Mouse (Mus musculus) layer of hippocampus, postnatal 14 days (tissue): ENCODE data around the gene Gdf1. TPM values are rescaled to one million over a fixed set of nuclear protein-coding genes. Genes with fewer than 3 reads are reported as not detected.

Experiments used
- DNase-seq, 2 experiments: peaks; one replicate each; pipeline ENCODE4 v3.0.0; 2021 to 2022; ENCODE audit warnings: low spot score in 2 of 2, mixed read lengths in 1 of 2
- long read RNA-seq, 2 experiments: library from polyadenylated mRNA; stranded (forward); transcript quantifications; one replicate each; pipeline ENCODE4 v2.0.0; 2021
- total RNA-seq, 2 experiments: library from RNA; stranded (reverse); gene quantifications; 2 replicates each; pipeline ENCODE4 v1.2.3; 2021

The Gdf1 gene
- total RNA-seq = 10 to 100 TPM; 11.2 to 22.7 TPM
- long read RNA-seq, experiment 1, transcript Gdf1-201 (2 exons, 1,349 nt) = major isoform, 6 of 21 reads
- long read RNA-seq, experiment 1, partial matches to known transcripts = 0 of 21 reads
- long read RNA-seq, experiment 1, other reads (novel, unspliced or antisense) = 15 of 21 reads
- long read RNA-seq, experiment 2, transcript Gdf1-201 (2 exons, 1,349 nt) = major isoform, 13 of 13 reads
- long read RNA-seq, experiment 2, partial matches to known transcripts = 0 of 13 reads
- long read RNA-seq, experiment 2, other reads (novel, unspliced or antisense) = 0 of 13 reads

- peak in 1 of 2 experiments; percentile 16 for DNase-seq
Measured at GRCm38 (mm10) chr8:70329124-70329834, at the start of gene Gdf1. Gdf1 (plus strand) TSS chr8:70329817.

GRCm38 (mm10) chr8:70281001-70281400 lies 48.6 kb upstream of the Gdf1 start:
- peak in 1 of 2 experiments; percentile 44 for DNase-seq

GRCm38 (mm10) chr8:70282603-70283135 lies 46.9 kb upstream of the Gdf1 start, which contains the start of gene Homer3:
Homer3 (plus strand) TSS chr8:70282827.
- peak; percentile 79 to 81 for DNase-seq

DNA sequence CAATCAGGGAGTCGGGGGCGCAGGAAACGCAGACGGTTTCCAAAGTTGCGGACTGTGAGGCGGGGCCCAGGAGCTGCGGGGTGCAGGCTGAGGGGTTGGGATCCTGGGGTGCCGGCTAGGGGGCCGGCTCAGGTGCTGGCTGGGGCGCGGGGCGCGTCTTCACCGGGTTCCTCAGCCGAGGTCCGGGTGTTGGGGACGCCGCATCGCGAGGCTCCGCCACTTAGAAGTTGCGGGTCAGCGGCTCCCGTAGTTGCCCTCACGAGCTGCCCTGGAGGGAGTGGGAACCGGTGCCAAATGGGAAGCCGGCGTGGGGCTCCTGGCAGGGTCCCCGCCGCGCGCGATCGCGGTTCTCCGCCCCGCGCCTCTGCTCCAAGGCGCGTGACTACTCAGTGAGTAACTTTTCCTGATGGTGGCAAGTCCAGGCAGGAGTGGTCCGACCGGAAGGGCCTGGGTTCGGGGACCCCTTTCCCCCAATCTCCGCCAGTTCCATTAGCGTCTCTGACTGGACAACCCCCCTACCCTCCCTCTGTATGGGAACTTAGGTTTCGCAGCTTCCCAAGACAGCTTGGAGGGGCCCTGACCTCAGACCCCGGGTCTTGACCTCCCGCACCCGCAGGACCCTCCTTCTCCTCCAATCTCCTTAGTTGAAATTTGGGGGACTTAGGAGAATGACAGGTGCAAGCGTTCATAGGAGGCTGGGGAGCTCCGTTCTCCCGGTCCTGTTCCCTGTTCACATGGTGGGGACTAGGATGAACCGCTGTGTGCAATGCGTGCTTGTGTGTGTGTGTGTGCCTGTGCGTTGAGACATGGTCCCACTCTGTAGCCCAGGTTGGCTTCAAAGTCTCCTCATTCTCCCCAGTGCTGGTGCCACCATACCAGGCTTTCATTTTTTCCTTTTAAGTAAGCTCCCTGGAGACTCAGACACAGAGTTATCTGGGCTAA lies 46.2 kb upstream of the Gdf1 start:
- no peak for DNase-seq

- no peak for DNase-seq
Measured at GRCm38 (mm10) chr8:70284421-70284820, 45.2 kb upstream of the Gdf1 start.

- DNase-seq = no peak
Measured at GRCm38 (mm10) chr8:70285304-70285703, 44.3 kb upstream of the Gdf1 start.

DNA sequence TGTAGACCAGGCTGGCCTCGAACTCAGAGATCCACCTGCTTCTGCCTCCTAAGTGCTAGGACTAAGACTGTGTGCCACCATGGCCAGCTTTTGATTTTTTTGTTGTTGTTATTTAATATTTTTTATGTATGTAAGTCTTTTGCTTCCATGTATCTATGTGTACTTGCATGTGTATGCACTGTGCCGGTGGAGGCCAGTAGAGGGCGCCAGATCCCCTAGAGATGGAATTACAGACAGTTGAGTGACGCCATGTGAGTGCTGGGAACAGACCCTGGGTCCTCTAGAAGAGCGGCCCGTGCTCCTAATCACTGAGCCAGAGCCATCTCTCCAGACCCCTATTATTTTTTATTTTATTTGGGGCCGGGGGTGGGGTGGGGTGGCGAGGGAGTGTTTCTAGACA lies 42.9 kb upstream of the Gdf1 start:
- DNase-seq = no peak

- peak; percentile 55 to 75 for DNase-seq
Measured at GRCm38 (mm10) chr8:70293988-70294405, 35.6 kb upstream of the Gdf1 start.

DNA sequence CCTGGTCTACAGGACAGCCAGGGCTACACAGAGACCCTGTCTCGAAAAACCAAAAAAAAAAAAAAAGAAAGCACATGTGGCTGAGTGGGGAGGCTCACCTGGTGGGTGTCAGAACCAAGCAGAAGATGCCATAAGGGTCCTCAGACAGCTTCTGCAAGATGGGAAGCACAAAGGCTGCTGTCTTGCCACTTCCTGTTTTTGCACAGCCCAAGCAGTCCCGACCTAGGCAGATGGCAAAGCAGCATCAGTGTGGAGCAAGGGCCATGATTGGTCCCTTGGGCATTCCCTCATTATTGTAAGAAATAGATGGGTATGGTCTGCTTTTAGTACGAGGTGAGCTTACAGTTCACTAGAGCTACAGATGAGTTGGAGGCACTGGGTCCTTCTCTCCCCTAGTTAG lies 28.7 kb upstream of the Gdf1 start:
- DNase-seq = no peak

DNA sequence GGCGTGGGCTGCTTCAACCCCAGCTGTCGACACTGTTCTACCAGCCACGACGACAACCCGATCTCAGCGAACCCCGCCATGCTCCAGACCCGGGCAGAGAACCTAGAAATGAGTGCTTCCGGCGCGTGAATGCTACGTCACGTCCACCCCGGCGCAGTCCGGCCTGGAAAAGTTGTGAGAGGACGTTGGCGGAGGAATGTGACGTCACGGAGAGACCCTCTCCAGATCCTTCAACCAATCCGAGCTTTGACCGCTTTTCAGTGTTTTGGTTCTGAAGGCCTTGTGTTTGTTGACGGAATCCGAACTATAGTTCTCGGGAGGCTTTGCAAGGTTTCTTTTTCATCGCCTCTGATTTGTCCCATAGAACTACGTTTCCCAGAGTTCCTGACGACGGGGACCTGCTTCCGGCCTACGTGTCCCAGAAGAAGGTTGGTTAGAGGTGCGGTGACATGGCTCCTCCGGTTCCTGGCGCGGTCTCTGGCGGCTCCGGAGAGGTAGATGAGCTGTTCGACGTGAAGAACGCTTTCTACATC lies 27.2 kb upstream of the Gdf1 start, which contains the start of the genes Ddx49 and Cope:
Ddx49 (minus strand) TSS at position 132 of the 533 bp plus-strand sequence.
Cope (plus strand) TSS at position 161 of the 533 bp plus-strand sequence.
- DNase-seq = peak; percentile 95 to 97

GRCm38 (mm10) chr8:70302901-70303300 lies 26.7 kb upstream of the Gdf1 start:
- DNase-seq = no peak

DNA sequence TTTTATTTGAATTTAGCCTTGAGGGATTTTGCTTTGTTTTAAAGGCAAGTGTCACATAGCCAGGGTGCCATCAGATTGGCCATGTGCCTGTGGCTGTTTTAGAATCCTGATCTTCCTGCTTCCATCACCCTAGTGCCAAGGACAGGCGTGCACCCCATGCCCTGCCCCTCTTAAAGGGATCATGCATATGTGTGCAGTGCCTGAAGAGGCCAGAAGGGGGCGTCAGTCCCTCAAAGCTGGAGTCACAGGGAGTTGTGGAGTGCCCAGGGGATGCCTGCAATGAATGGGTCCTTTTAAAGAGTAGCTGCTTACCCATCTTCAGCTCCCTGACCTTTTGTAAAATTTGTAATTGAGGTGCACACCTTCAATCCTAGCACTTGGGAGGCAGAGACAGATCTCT lies 20.3 kb upstream of the Gdf1 start:
- DNase-seq = no peak

GRCm38 (mm10) chr8:70313399-70313798 lies 16.2 kb upstream of the Gdf1 start:
- no peak for DNase-seq

DNA sequence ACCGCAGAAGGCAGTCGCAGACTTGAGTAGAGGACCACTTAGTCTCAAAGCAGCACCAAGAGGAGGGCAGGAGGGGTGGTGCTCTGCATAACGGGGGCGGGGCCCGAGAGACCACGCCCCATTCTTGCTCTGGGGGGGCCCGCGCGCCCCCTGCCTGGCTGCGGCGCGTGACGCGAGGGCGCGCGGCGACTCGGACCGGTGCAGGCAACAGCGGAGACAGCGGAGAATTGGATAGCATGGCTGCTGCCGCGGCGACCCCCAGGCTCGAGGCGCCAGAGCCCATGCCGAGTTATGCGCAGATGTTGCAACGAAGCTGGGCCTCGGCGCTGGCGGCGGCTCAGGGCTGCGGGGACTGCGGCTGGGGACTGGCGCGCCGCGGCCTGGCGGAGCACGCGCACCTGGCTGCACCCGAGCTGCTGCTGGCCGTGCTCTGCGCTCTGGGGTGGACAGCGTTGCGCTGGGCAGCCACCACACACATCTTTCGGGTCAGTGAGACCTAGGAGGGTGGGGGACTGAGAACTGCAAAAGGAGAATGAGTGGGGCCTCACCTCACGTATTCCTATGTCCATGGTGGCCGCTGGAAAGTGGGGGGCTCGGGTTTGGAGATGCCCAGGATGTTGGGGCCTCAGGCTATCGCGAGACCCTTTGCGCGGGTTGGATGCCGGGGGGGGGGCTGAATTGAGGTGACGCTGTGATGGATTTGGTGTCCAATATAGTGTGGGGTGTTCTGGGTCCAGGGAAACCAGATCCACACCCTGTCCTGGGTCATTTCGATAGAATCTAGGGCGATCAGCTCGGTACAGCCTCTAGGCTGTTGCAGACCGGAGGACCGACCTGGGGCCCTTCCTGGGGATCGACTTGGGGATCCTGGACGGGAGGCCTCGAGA lies 13.8 kb upstream of the Gdf1 start, which contains the start of gene Cers1:
Cers1 (plus strand) TSS at position 152 of the 887 bp plus-strand sequence.
- DNase-seq = peak; percentile 80 to 89

GRCm38 (mm10) chr8:70316511-70317504 lies 12.8 kb upstream of the Gdf1 start:
- DNase-seq = peak; percentile 79 to 95

- no peak for DNase-seq
Measured at GRCm38 (mm10) chr8:70317872-70318271, 11.7 kb upstream of the Gdf1 start.

DNA sequence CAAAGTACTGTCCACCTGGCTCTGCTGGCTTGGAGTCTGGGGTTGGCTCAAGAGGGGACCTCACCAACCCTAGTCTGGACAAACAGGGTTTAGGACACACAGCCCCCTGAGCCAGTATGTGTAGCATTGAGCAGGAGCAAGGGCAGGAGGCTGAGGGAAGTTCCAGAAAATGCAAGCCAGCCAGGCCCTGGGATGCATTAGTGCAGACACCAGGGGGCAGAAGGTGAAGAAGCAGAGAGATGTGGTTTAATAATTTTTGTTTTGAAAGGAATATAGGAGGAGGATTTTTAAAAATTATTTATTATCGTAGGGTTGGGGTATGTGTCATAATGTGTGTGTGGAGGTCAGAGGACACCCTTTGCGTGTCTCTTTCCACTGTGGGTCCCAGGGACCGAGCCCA lies 5.9 kb upstream of the Gdf1 start:
- no peak for DNase-seq

DNA sequence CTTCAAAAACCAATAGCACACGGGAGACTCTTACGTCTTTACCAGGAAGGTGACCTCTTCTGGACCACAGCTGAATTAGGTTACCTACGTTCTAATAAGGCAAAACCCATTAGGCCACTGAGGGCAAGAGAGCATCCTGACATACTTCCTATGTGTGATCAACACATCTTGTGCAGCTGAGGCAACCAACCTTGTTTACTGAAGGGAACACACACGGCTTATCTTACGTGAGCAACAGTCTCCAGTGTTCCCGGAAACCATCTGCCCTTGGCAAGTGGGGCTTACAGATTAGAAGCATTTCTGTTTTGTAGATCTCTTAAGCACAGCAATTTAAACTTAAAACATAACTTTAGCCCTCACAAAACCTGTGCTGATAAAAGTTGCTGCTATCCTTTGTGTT lies 2.1 kb upstream of the Gdf1 start:
- DNase-seq = peak in 1 of 2 experiments; percentile 8
